Mouse (Mus musculus) adipocyte (in vitro differentiated cells): ENCODE data around the gene Zfp750.

Source experiments
- DNase-seq: peaks from one replicate; pipeline ENCODE4 v3.0.0-alpha.2; 2016; ENCODE audit warnings: low spot score

Zfp750 gene

DNA sequence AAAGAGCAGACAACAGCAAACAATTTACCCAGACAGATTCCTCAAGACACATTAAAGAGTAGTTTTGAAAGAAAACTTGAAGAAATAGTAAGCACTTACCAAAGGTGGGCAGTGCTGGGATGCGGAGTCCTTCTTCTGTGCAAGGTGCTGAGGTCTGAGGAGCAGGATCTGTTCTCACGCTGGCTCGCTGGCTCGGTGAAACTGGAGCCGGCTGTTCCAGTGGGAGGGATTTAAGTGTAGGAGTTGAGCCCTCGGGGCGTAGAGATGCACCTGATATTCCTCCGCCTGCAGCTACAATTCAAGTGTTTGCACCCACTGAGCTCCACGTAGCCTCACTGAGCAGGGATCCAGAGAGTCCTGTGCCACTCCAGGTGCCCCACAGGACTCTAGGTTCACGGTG is at the start of gene Zfp750:
TSS of gene Zfp750 (minus strand) at position 203 of the 400 bp plus-strand sequence.
- DNase-seq = no peak

GRCm38 (mm10) chr11:121564265-121564664 is 45.1 kb upstream of the Zfp750 start:
- no peak for DNase-seq

- no peak for DNase-seq
These were observed 44.2 kb upstream of the Zfp750 start for GRCm38 (mm10) chr11:121563312-121563711.

DNA sequence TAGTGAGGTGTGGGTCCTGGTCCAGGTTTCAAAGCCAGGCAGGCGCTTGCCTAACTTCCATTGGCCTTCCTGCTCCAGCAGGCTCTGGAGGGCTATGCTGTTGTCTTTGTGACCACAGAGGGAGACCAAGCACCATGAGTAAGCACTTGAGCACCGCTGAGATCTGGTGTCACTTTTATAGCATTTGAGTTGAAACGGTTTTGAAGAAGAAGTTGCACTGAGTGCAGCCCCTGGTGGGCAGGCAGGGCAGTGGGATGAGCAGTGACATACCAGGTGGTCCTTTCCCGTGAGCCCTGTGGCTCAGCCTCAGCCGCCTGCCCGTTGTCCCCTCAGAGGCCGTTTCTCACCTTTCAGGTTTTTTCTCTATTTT is 41.1 kb upstream of the Zfp750 start:
- DNase-seq = no peak

- no peak for DNase-seq
These were observed 40.6 kb upstream of the Zfp750 start for GRCm38 (mm10) chr11:121559527-121560293.

DNA sequence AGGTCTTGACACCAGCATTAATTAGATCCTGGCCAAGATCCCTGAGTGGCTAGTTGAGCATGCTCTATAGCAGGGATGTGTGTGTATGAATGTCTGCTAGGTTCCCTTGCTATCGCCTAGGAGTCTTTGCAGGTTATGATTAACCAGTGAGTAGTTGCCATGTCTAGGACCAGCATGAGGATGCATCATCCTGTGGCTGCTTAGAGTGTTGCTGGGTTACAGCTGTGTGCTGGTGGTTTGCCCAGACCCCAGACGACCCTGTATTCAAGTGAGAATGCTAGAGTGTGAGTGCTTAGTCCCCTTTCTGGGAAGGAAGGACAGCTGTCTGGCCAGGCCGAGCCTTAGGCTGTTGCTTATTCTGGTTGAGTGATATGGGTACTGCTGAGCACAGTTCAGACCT is 39.4 kb upstream of the Zfp750 start:
- DNase-seq = no peak

GRCm38 (mm10) chr11:121557946-121558345 is 38.8 kb upstream of the Zfp750 start:
- no peak for DNase-seq

DNA sequence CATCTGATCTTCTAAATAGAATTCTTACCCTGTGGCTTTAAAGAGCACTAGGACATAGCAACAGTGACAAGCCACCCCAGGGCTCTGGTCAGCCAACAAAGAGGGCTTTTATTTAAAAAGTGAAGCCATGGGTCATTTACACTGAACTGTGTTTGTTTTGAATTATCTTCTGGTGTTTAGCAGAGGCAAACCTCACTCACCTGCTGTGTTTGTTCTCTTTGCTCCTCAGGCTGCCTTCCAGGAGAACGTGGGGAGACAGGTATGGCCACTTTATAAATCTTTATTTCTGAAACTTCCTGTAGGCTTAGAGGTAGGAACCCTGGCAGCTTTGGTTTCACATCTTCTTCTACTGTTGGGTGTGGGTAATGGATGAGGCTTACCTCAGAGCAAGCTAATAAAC is 37.6 kb upstream of the Zfp750 start:
- no peak for DNase-seq

GRCm38 (mm10) chr11:121553458-121553857 is 34.3 kb upstream of the Zfp750 start:
- no peak for DNase-seq

DNA sequence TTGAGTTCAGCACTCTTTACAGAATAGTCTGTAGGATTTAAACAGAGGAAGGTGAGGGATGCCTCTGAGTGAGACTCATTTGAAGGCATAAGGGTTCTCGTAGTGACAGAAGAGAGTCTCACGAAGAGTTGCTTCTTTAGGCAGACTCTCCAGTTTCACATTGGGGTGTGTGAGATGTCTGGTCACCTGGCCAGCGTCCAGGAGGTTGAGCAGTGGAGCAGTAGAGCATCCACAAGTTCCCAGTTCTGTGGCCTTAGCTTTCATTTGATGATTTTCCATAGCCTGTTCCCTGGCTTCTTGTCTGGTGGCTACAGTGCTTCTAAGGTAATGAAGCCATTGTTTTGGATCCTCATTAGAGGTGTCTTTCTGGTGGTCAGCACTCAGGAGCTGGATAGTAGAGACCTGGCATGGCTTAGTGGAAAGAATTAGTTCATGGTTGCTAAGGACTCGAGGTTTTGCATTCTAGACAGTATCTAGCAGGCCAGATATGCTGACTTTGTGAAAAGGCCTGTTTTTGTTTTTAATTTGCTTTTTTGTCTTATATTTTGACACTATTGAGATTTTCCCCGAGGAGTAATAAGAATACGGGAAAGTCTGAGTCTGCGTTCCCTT is 33.8 kb upstream of the Zfp750 start:
- DNase-seq = no peak

DNA sequence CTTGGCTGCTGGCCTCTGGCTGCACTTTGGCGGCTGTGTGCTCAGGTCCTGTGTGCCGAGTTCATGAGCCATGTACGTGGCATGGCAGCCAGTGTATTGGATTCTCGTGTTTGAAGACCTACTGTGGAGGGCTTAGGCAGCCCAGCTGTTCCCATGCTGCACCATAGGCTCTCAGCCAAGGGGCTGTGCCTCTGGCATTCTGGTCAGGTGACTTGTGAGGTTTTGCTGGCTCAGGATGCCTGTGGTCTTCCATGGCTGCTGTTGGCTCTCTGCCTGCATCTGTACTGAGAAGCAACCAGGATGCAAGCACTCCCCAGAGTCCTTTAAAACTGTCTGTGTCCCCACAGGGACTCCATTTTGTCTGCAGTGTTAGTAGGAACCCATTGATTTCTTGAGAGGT is 33.0 kb upstream of the Zfp750 start:
- DNase-seq = peak; percentile 31

DNA sequence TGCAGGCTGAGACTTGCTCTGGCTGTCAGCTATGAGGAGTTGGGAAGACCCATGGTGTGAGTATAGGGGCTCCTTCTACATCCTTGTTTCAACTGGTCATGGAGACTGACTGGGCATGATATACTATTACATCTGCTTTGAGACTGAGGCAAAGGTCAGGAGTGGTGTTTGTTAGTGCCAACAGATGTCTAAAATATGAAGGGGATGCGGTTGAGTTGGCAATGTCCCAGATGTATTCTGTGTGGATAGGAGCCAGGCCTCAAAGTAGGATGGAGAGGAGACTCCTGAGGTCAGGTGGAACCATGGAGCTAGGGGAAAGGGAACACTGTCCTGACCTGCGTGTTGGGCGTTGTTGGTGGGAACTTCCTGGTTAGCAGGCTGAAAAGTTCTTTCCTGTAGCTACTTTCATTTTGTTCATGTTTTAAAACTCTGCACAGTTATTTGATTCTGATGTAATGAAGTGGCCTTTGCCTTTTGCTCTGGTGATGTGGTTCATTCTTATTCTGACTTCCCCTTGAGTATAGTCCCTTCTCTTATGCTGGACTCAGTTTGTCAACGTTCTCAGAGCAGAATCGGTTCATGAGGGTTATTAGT is 32.2 kb upstream of the Zfp750 start:
- no peak for DNase-seq

DNA sequence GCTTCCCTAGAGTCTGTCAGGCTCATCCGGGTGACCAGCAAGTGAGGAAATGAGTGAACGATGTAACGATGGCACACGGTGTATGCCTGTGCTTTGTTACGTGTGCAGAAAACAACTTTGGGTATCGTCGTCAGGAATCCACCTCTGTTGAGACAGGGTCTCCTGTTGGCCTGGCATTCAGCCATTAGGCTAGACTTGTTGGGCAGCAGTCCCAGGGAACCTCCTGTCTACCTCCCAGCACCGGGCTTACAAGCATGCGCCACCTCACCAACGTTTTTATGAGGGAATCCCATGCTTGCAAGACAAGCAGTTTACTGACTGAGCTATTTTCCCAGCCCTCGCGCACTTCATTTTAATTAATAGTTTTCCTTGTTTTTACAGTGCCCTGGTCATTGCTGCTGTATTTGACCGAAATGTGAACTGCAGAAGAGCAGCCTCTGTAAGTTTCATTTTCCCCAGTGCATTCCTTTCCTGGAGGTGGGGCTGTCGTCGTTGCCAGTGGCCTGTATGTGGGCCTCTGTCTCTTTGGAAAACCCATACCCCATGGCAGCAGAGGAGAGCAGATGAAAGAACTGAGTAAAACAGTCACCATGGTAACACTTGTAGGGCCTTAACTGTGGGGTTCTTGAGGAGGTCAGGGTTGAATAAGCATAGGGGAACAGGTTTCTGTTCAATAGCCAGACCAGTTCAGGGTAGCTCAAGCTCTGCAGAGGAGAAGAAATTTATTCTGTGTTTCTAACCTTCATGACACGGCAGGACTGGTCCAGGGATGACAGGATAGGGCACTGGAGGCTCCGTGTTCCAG is 30.9 kb upstream of the Zfp750 start:
- no peak for DNase-seq

- no peak for DNase-seq
These were observed 30.1 kb upstream of the Zfp750 start for GRCm38 (mm10) chr11:121548996-121549842.

- no peak for DNase-seq
These were observed 28.8 kb upstream of the Zfp750 start for GRCm38 (mm10) chr11:121547925-121548324.

GRCm38 (mm10) chr11:121547234-121547633 is 28.1 kb upstream of the Zfp750 start:
- DNase-seq = no peak

- no peak for DNase-seq
These were observed 26.4 kb upstream of the Zfp750 start for GRCm38 (mm10) chr11:121545398-121546034.

- DNase-seq = peak; percentile 91
These were observed 25.7 kb upstream of the Zfp750 start for GRCm38 (mm10) chr11:121544755-121545397.

- no peak for DNase-seq
These were observed 24.8 kb upstream of the Zfp750 start for GRCm38 (mm10) chr11:121543922-121544321.

DNA sequence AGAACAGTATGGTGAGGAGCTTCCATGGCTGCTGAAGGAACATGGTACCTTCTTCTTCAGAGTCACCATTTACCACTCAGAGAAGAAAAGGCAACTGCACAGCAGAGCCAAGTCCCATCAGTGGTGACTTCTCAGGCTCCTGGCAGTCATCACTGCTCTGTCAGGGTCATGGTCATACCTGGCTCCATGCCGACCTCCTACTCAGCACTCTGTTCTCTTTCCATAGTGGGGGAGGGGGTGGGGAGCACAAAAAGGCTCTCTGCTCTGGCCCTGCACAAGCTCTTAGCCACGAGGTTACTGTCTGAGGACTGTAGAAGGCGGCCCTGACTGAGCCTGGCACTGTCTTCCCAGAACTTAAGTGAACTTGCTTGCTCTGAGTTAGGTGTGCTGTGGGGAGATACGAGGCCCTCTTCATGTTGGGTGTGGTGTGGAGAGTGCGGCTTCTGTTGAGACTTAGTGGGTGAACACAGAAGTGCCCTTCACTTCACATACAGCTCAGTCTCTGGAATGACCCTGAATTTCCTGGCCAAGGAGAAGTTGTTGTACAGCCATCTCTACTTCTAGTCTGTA is 24.2 kb upstream of the Zfp750 start:
- DNase-seq = no peak
